Mouse (Mus musculus) myocyte (in vitro differentiated cells): ENCODE measurements around the gene Fam189b. TPM values are rescaled to one million over a fixed set of nuclear protein-coding genes. Genes with fewer than 3 reads are reported as not detected.

ENCODE experiments used
- H3K27me3 ChIP-seq: one replicate; pipeline ENCODE4 v1.6.1; 2011; ENCODE audit not compliant: control insufficient read depth, insufficient read depth, insufficient read length
- H3K36me3 ChIP-seq: one replicate; pipeline ENCODE4 v1.6.1; 2011; ENCODE audit not compliant: control insufficient read depth, insufficient read depth
- H3K4me2 ChIP-seq: one replicate; pipeline ENCODE4 v1.6.1; 2011; ENCODE audit warnings: low read depth, control low read depth
- H3K4me3 ChIP-seq: one replicate; pipeline ENCODE4 v1.5.1; 2011; ENCODE audit warnings: mild to moderate bottlenecking, control low read depth, moderate library complexity
- H3K79me2 ChIP-seq: one replicate; pipeline ENCODE4 v1.6.1; 2011; ENCODE audit not compliant: control insufficient read depth, insufficient read depth
- H3ac ChIP-seq: one replicate; pipeline ENCODE4 v1.6.1; 2011; ENCODE audit not compliant: control insufficient read depth, insufficient read length
- CEBPB ChIP-seq: IDR thresholded peaks from 2 replicates; pipeline ENCODE4 v1.6.1; 2011; ENCODE audit warnings: mild to moderate bottlenecking, moderate library complexity; ENCODE audit not compliant: poor library complexity, insufficient read depth, severe bottlenecking
- E2F4 ChIP-seq: IDR thresholded peaks from one replicate; pipeline ENCODE4 v1.6.1; 2011; ENCODE audit warnings: mild to moderate bottlenecking, control low read depth, moderate library complexity; ENCODE audit not compliant: insufficient read depth
- MAX ChIP-seq: IDR thresholded peaks from one replicate; pipeline ENCODE4 v1.6.1; 2011; ENCODE audit warnings: low read depth, mild to moderate bottlenecking, control low read depth
- MYOD1 ChIP-seq, 3 experiments: IDR thresholded peaks; one replicate each; pipeline ENCODE4 v1.6.1; 2011; ENCODE audit warnings: control low read depth in 2 of 3, low read depth in 2 of 3, mild to moderate bottlenecking in 2 of 3, moderate library complexity in 1 of 3; ENCODE audit not compliant: insufficient read length in 2 of 3, control insufficient read depth in 1 of 3
- MYOG ChIP-seq, 3 experiments: IDR thresholded peaks; one replicate each; pipeline ENCODE4 v1.6.1; 2011; ENCODE audit warnings: control low read depth in 2 of 3, low read depth in 2 of 3, mild to moderate bottlenecking in 2 of 3; ENCODE audit not compliant: insufficient read length in 2 of 3, control insufficient read depth in 1 of 3, insufficient read depth in 1 of 3
- POLR2A ChIP-seq: IDR thresholded peaks from one replicate; pipeline ENCODE4 v1.6.1; 2011; ENCODE audit warnings: low read depth, mild to moderate bottlenecking, control low read depth, moderate library complexity; ENCODE audit not compliant: insufficient read length
- POLR2AphosphoS2 ChIP-seq: IDR thresholded peaks from one replicate; pipeline ENCODE4 v1.6.1; 2011; ENCODE audit warnings: low read depth, control low read depth; ENCODE audit not compliant: insufficient read length
- REST ChIP-seq: IDR thresholded peaks from one replicate; pipeline ENCODE4 v1.6.1; 2011; ENCODE audit warnings: mild to moderate bottlenecking, control low read depth, moderate library complexity; ENCODE audit not compliant: insufficient read depth, insufficient read length
- SRF ChIP-seq: IDR thresholded peaks from one replicate; pipeline ENCODE4 v1.6.1; 2011; ENCODE audit warnings: low read depth; ENCODE audit not compliant: control insufficient read depth, insufficient read length
- TCF12 ChIP-seq: IDR thresholded peaks from one replicate; pipeline ENCODE4 v1.6.1; 2011; ENCODE audit warnings: mild to moderate bottlenecking, control low read depth; ENCODE audit not compliant: poor library complexity, insufficient read depth, severe bottlenecking
- TCF3 ChIP-seq: IDR thresholded peaks from one replicate; pipeline ENCODE4 v1.6.1; 2011; ENCODE audit warnings: low read depth, control low read depth; ENCODE audit not compliant: insufficient read length
- USF1 ChIP-seq: IDR thresholded peaks from one replicate; pipeline ENCODE4 v1.6.1; 2011; ENCODE audit warnings: low read depth, mild to moderate bottlenecking, control low read depth, moderate library complexity
- polyA plus RNA-seq: library from polyadenylated mRNA; unstranded; fragments of >200 nt; fragmentation: generic; extraction: Trizol; gene quantifications from one replicate; pipeline ENCODE4 v1.2.1, GENCODE M21; 2012; ENCODE audit warnings: missing spikeins

Fam189b gene
- polyA plus RNA-seq, 1 experiment = 15.0 TPM

DNA sequence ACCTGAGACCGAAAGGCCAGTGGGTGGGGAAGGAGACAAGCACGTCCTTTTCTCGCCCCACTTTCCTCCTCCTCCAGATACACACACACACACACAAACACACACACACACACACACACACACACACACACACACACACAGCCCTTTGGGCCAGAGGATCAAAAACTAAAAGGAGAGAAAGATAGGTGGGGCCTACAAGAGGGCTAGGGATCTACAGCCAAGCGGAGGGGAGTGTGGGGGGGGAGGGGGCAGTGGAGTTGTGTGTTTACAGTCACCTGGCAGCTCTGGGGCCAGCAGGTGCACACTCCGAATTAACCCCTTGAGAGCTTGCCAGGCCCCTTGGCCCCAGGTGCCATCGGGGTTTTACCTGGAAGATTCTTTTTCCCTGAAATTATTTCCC is 49.7 kb downstream of the Fam189b start:
- H3K36me3 ChIP-seq = no peaks in the 10 kb centered on the region
- no peak overlapping the region for H3K4me3 ChIP-seq
- H3K79me2 ChIP-seq = no peaks in the 10 kb centered on the region
- no peak overlapping the region for H3ac ChIP-seq
- TF ChIP-seq CEBPB (no peak), MYOG (IDR thresholded peaks at IDR 0.05; ENCODE audit: control insufficient read depth in 1 of 3, insufficient read depth in 1 of 3, insufficient read length in 2 of 3, low read depth in 2 of 3) (no peak), POLR2A (no peak), SRF (no peak), E2F4 (no peak), MYOD1 (IDR thresholded peaks at IDR 0.05; ENCODE audit: control insufficient read depth in 1 of 3, insufficient read length in 2 of 3, low read depth in 2 of 3) (no peak), REST (no peak), MAX (no peak), USF1 (no peak), POLR2AphosphoS2 (no peak), TCF3 (no peak), TCF12 (no peak)
- H3K27me3 ChIP-seq = no peaks in the 10 kb centered on the region
- no peak overlapping the region for H3K4me2 ChIP-seq

DNA sequence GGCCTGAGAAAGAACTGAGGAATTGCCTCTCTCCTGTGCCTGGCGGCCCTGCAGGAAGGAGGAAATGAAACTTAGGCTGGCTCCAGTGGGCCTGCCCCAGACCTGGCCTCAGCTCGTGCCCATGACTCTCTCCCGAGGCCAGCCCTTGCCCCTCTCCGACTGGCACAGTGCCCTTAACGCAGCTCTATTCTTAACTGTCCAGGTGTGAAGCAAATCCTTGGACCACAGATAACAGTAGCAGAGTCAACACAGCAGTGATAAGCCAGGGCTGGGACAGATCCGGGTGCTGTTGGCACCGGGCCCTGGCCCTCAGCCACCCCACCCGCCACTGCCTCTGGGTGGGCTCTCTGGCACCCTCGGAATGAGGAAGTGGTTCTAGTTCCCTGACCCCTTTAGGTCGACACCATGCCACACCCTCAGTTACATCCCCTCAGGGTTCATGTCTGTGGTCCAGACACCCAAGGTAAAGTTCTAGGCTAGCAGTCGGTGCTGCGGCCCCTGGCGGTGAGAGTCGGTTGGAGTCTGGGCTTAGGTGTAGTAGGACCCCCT is 50.7 kb downstream of the Fam189b start:
- H3K79me2 ChIP-seq = no peaks in the 10 kb centered on the region
- no peak overlapping the region for H3ac ChIP-seq
- H3K4me3 ChIP-seq = no peak overlapping the region
- TF ChIP-seq REST (no peak), CEBPB (no peak), POLR2AphosphoS2 (no peak), MAX (no peak), SRF (no peak), MYOD1 (IDR thresholded peaks at IDR 0.05; ENCODE audit: control insufficient read depth in 1 of 3, insufficient read length in 2 of 3, low read depth in 2 of 3) (no peak), TCF12 (no peak), TCF3 (no peak), E2F4 (no peak), USF1 (no peak), MYOG (IDR thresholded peaks at IDR 0.05; ENCODE audit: control insufficient read depth in 1 of 3, insufficient read depth in 1 of 3, insufficient read length in 2 of 3, low read depth in 2 of 3) (no peak), POLR2A (no peak)
- H3K36me3 ChIP-seq = no peaks in the 10 kb centered on the region
- H3K27me3 ChIP-seq = no peaks in the 10 kb centered on the region
- no peak overlapping the region for H3K4me2 ChIP-seq

DNA sequence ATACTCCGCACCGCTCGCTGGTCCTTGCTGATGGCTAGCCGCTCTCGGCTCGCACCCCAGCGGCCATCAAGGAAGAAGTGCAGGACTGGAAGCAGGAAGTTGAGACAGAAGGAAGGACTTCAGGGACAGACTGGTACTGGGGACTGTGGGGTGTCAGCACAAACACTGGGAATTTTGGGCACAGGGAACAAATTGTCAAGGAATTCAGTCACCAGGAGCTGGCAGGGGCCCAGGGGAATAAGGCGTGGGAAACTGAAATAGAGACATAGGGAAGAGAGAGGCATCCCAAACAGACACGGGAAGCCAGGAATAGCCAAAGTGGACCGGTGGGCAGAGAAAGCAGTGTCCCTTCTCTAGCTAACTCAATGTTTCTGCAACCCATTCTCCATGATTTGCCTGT is 53.6 kb downstream of the Fam189b start:
- no peaks in the 10 kb centered on the region for H3K79me2 ChIP-seq
- H3K4me2 ChIP-seq = no peak overlapping the region
- H3K4me3 ChIP-seq = no peak overlapping the region
- peaks cover 1% of the 10 kb centered on the region for H3K36me3 ChIP-seq
- no peak overlapping the region for H3ac ChIP-seq
- TF ChIP-seq TCF12 (no peak), CEBPB (no peak), MYOG (IDR thresholded peaks at IDR 0.05; ENCODE audit: control insufficient read depth in 1 of 3, insufficient read depth in 1 of 3, insufficient read length in 2 of 3, low read depth in 2 of 3) (no peak), USF1 (no peak), MAX (no peak), MYOD1 (IDR thresholded peaks at IDR 0.05; ENCODE audit: control insufficient read depth in 1 of 3, insufficient read length in 2 of 3, low read depth in 2 of 3) (no peak), REST (no peak), POLR2AphosphoS2 (no peak), TCF3 (no peak), SRF (no peak)
- H3K27me3 ChIP-seq = no peaks in the 10 kb centered on the region

DNA sequence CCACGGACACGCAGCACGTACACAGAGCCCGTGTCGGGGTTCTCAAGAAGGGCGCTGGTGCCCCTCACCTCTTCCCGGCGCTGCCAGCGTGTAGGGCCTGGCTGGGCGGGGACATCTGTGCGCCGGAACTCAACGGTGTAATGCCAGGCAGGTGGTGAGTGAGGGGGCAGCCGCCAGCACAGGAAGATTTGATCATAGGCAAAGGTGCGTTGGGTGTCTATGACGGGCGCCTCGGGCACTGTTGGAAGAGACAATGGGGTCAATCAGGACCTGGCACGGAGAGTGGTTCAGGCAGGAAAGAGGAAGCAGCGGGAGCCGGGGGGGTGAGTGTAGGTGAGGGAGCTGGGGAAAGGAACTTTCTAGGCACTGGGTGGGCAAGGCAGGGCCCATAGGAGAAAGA is 54.7 kb downstream of the Fam189b start:
- H3K36me3 ChIP-seq = peaks cover 9% of the 10 kb centered on the region
- TF ChIP-seq REST = no peak
- no peaks in the 10 kb centered on the region for H3K79me2 ChIP-seq
- no peak overlapping the region for H3ac ChIP-seq
- H3K27me3 ChIP-seq = no peaks in the 10 kb centered on the region
- no peak overlapping the region for H3K4me2 ChIP-seq
- no peak overlapping the region for H3K4me3 ChIP-seq

DNA sequence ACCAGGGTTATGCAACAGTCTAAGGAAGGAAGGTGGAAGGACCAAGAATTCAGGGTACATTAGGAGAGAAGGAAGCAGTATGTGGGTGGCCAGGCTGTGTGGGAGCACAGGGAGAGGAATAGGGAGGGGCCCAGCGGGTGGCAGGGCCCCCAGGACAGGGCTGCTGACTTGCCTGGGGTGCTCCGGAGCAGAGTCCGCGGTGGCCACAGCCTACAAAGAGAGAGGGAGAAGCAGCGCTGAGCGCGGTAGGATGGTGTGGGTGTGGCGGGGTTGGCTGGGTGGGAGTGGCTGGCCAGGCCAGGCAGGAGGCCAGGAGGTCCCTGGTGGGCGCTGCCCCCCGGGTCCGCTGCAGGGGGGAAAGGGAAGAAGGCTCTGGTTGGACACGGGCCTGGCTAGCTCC is 55.6 kb downstream of the Fam189b start:
- Histone ChIP-seq H3K27me3 (no peaks in the 10 kb centered on the region), H3K36me3 (peaks cover 9% of the 10 kb centered on the region)

More for the DNA sequence above, 55.6 kb downstream of the Fam189b start:
- TF ChIP-seq CEBPB (no peak), SRF (no peak), POLR2AphosphoS2 (no peak), MAX (no peak), TCF12 (no peak), TCF3 (no peak), POLR2A (no peak), REST (no peak)
- Histone ChIP-seq H3ac (no peak overlapping the region), H3K4me3 (no peak overlapping the region), H3K4me2 (no peak overlapping the region), H3K79me2 (no peaks in the 10 kb centered on the region)
